Mouse (Mus musculus): ENCODE measurements around the gene Agbl5. TPM values are rescaled to one million over a fixed set of nuclear protein-coding genes. Genes with fewer than 3 reads are reported as not detected.
A peak's percentile ranks its signal among the peaks of the same experiment; 100 is the strongest.

The Agbl5 gene
- polyA plus RNA-seq, 1 experiment from 2014 or later: 5.7 TPM

DNA sequence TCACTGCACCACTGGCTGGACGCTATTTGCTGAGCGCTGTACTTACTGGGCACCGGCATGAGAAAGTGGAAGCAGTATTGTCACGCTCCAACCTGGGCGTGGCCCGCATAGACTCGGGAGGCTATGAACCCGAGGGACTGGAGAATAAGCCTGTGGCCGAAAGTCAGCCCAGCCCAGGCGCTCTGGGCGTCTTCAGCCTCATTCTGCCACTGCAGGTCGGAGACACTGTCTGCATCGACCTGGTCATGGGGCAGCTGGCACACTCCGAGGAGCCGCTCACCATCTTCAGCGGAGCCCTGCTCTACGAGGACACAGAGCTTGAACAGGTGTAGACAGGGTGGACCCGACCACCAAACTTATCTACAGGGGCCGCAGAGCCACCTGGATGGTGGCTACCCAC lies 32.1 kb downstream of the Agbl5 start:
- no peaks in the 10 kb centered on the region for H3K9me3 ChIP-seq (replicated peaks; ENCODE audit: control insufficient read depth, low read length)
- no peaks in the 10 kb centered on the region for H3K27me3 ChIP-seq (ENCODE audit: control insufficient read depth, insufficient read depth, low read depth, low read length)
- WGBS (ENCODE audit: insufficient replicate concordance): 61% methylated on average over 19 of the region's 19 CpGs
- H3K27ac ChIP-seq (ENCODE audit: low read length): 0 out of 2 replicates have a peak overlapping the region, but pooled peaks have one; percentile 4
- no peak overlapping the region for H3K9ac ChIP-seq (ENCODE audit: low read depth, low read length)
- H3K4me3 ChIP-seq (ENCODE audit: low read depth, low read length): 0 out of 2 replicates have a peak overlapping the region, but pooled peaks have one; percentile 82
- ATAC-seq (ENCODE audit: low read depth): no peak
- H3K4me2 ChIP-seq (ENCODE audit: low read depth, low read length): peak overlapping the region; percentile 90
- H3K36me3 ChIP-seq (ENCODE audit: control insufficient read depth, insufficient read depth): peaks cover 9% of the 10 kb centered on the region
- H3K4me1 ChIP-seq (ENCODE audit: control insufficient read depth, low read depth, low read length): peaks cover 42% of the 10 kb centered on the region

GRCm38 (mm10) chr5:30921256-30922033 lies 33.0 kb downstream of the Agbl5 start, which contains the start of gene Khk:
Gene Khk (plus strand): TSS chr5:30921431.
- Histone ChIP-seq H3K9ac (ENCODE audit: low read depth, low read length) (peak within 1 kb of the TSS; percentile 73), H3K4me1 (ENCODE audit: control insufficient read depth, low read depth, low read length) (peaks cover 34% of the 10 kb centered on the region), H3K4me3 (ENCODE audit: low read depth, low read length) (peak within 1 kb of the TSS; percentile 82), H3K36me3 (ENCODE audit: control insufficient read depth, insufficient read depth) (peaks cover 9% of the 10 kb centered on the region), H3K27me3 (ENCODE audit: control insufficient read depth, insufficient read depth, low read depth, low read length) (no peaks in the 10 kb centered on the region), H3K9me3 (replicated peaks; ENCODE audit: control insufficient read depth, low read length) (no peaks in the 10 kb centered on the region), H3K27ac (ENCODE audit: low read length) (peak within 1 kb of the TSS; percentile 87), H3K4me2 (ENCODE audit: low read depth, low read length) (peak within 1 kb of the TSS; percentile 90)
- WGBS (ENCODE audit: insufficient replicate concordance): under 1% methylated on average over 39 of the region's 40 CpGs
- peak; percentile 91 for ATAC-seq (ENCODE audit: low read depth)

DNA sequence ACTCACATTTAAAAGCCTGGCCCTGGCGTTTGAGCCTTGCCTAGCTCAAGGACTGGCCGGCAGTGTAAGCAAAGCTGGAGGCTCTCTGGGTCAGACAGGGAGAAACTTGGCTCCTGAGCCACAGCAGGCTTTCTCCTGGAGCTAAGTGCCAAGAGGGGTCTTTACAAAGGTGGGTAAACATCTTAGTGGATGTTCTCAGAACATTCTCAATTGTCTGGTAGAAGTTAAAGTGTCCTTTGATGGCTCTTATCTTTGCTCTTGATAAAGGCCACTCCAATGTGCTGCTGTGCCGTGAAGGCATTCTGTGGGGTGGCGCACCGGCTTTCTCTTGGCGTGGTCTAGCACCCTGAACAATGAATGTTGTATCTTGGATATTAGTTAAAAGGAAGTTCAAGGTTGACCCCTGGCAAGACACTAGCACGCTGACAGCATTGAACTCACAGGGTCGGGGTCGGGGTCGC lies 34.1 kb downstream of the Agbl5 start:
- no peaks in the 10 kb centered on the region for H3K9me3 ChIP-seq (replicated peaks; ENCODE audit: control insufficient read depth, low read length)
- WGBS (ENCODE audit: insufficient replicate concordance): 31% methylated on average over 10 of the region's 10 CpGs

DNA sequence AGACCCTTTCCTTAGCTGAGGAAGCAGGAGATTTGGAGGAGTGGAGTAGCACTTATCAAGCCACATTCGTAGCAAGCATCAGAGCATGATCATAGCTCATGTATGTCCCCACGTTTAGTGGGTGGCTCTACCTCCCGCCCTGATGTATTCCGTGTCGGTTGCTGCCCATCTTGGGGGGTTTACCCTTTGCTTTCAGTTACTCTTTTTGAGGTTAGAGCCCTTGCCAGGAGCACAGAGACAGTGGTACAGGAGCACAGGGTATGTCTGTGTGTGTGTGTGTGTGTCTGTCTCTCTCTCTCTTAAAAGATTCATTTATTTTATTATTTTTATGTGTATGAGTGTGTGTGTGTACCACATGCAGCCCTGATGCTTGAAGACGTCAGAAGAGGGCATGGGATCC lies 34.6 kb downstream of the Agbl5 start:
- H3K27me3 ChIP-seq (ENCODE audit: control insufficient read depth, insufficient read depth, low read depth, low read length): no peaks in the 10 kb centered on the region
- H3K4me3 ChIP-seq (ENCODE audit: low read depth, low read length): no peak overlapping the region
- no peak overlapping the region for H3K9ac ChIP-seq (ENCODE audit: low read depth, low read length)
- no peaks in the 10 kb centered on the region for H3K9me3 ChIP-seq (replicated peaks; ENCODE audit: control insufficient read depth, low read length)
- peak overlapping the region; percentile 90 for H3K4me2 ChIP-seq (ENCODE audit: low read depth, low read length)
- peaks cover 4% of the 10 kb centered on the region; the same call in 1 of the 2 replicates for H3K36me3 ChIP-seq (ENCODE audit: control insufficient read depth, insufficient read depth)
- peaks cover 31% of the 10 kb centered on the region for H3K4me1 ChIP-seq (ENCODE audit: control insufficient read depth, low read depth, low read length)
- whole genome bisulfite sequencing (ENCODE audit: insufficient replicate concordance): 48% methylated on average over 6 of the region's 6 CpGs
- no peak for ATAC-seq (ENCODE audit: low read depth)
- H3K27ac ChIP-seq (ENCODE audit: low read length): no peak overlapping the region

More for the DNA sequence above, 34.1 kb downstream of the Agbl5 start:
- peaks cover 31% of the 10 kb centered on the region for H3K4me1 ChIP-seq (ENCODE audit: control insufficient read depth, low read depth, low read length)
- peak overlapping the region; percentile 90 for H3K4me2 ChIP-seq (ENCODE audit: low read depth, low read length)
- peak overlapping the region; percentile 82 for H3K4me3 ChIP-seq (ENCODE audit: low read depth, low read length)
- no peak for ATAC-seq (ENCODE audit: low read depth)
- H3K36me3 ChIP-seq (ENCODE audit: control insufficient read depth, insufficient read depth): peaks cover 4% of the 10 kb centered on the region; the same call in 1 of the 2 replicates
- H3K27ac ChIP-seq (ENCODE audit: low read length): no peak overlapping the region; the same call in 1 of the 2 replicates
- no peaks in the 10 kb centered on the region for H3K27me3 ChIP-seq (ENCODE audit: control insufficient read depth, insufficient read depth, low read depth, low read length)
- peak overlapping the region; percentile 73; the same call in 1 of the 2 replicates for H3K9ac ChIP-seq (ENCODE audit: low read depth, low read length)

GRCm38 (mm10) chr5:30924614-30925013 lies 36.1 kb downstream of the Agbl5 start:
- Histone ChIP-seq H3K4me2 (ENCODE audit: low read depth, low read length) (no peak overlapping the region), H3K36me3 (ENCODE audit: control insufficient read depth, insufficient read depth) (no peaks in the 10 kb centered on the region; the same call in 1 of the 2 replicates), H3K27ac (ENCODE audit: low read length) (no peak overlapping the region), H3K4me1 (ENCODE audit: control insufficient read depth, low read depth, low read length) (peaks cover 31% of the 10 kb centered on the region), H3K9ac (ENCODE audit: low read depth, low read length) (no peak overlapping the region), H3K27me3 (ENCODE audit: control insufficient read depth, insufficient read depth, low read depth, low read length) (no peaks in the 10 kb centered on the region), H3K4me3 (ENCODE audit: low read depth, low read length) (no peak overlapping the region), H3K9me3 (replicated peaks; ENCODE audit: control insufficient read depth, low read length) (no peaks in the 10 kb centered on the region)
- WGBS (ENCODE audit: insufficient replicate concordance): 78% methylated on average over 8 of the region's 8 CpGs
- no peak for ATAC-seq (ENCODE audit: low read depth)

- Histone ChIP-seq H3K4me2 (ENCODE audit: low read depth, low read length) (no peak overlapping the region), H3K4me1 (ENCODE audit: control insufficient read depth, low read depth, low read length) (peaks cover 31% of the 10 kb centered on the region), H3K36me3 (ENCODE audit: control insufficient read depth, insufficient read depth) (no peaks in the 10 kb centered on the region; the same call in 1 of the 2 replicates), H3K27me3 (ENCODE audit: control insufficient read depth, insufficient read depth, low read depth, low read length) (no peaks in the 10 kb centered on the region), H3K27ac (ENCODE audit: low read length) (no peak overlapping the region), H3K4me3 (ENCODE audit: low read depth, low read length) (no peak overlapping the region), H3K9ac (ENCODE audit: low read depth, low read length) (no peak overlapping the region), H3K9me3 (replicated peaks; ENCODE audit: control insufficient read depth, low read length) (no peaks in the 10 kb centered on the region)
- ATAC-seq (ENCODE audit: low read depth): no peak
- WGBS (ENCODE audit: insufficient replicate concordance): 80% methylated on average over 5 of the region's 5 CpGs
These were observed 36.7 kb downstream of the Agbl5 start for GRCm38 (mm10) chr5:30925217-30925616.

DNA sequence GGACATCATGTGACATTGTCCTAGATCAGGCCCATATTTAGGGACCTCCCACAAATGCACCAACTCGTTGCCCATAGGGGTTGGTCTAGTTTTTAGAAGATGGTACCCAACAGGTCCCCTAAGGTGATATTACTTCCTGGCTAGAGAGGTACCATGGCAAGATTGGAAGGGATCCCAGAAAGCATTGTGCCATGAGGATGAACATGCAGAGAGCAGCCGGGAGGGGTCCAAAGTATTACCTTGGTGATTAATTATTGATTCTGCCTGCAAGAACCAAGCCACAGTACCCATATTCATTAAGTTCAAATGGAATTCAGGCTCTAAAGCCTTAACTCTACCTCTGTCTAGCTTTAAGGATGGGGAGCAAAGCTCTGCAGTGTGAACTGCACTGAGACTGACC lies 37.6 kb downstream of the Agbl5 start:
- Histone ChIP-seq H3K4me3 (ENCODE audit: low read depth, low read length) (no peak overlapping the region), H3K4me2 (ENCODE audit: low read depth, low read length) (no peak overlapping the region), H3K36me3 (ENCODE audit: control insufficient read depth, insufficient read depth) (no peaks in the 10 kb centered on the region; the same call in 1 of the 2 replicates), H3K9me3 (replicated peaks; ENCODE audit: control insufficient read depth, low read length) (no peaks in the 10 kb centered on the region), H3K27me3 (ENCODE audit: control insufficient read depth, insufficient read depth, low read depth, low read length) (no peaks in the 10 kb centered on the region), H3K9ac (ENCODE audit: low read depth, low read length) (no peak overlapping the region), H3K27ac (ENCODE audit: low read length) (no peak overlapping the region), H3K4me1 (ENCODE audit: control insufficient read depth, low read depth, low read length) (peaks cover 22% of the 10 kb centered on the region)
- no peak for ATAC-seq (ENCODE audit: low read depth)
- 64% methylated on average over 2 of the region's 2 CpGs for WGBS (ENCODE audit: insufficient replicate concordance)

DNA sequence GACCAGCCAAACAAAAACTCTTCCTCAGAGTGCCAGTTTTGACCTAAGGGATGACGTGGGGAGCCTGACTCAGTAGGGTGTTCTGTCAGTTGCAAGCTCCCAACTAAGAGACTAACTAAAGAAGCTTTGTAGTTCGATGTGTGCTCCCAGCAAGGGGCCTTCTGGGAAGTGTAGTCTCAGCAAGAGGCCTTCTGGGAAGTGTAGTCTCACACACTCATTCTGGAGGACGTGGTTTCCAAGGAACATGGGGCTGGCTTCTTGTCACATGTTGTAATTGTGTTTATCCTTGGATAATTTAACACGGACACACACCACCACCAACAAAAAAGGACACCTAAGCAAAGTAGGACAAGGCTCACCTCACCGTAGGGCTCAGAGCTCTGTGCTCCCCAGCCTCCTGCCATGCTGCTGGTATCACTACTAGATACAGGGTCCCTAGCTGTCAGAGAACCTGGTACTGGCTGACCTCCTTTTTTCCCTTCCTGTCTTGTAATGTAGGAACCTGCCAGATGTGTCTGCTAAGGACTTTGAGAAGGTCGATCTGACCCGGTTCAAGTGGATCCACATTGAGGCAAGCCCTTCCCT lies 39.5 kb downstream of the Agbl5 start:
- no peak overlapping the region for H3K4me2 ChIP-seq (ENCODE audit: low read depth, low read length)

GRCm38 (mm10) chr5:30930121-30930520 lies 41.6 kb downstream of the Agbl5 start:
- H3K4me1 ChIP-seq (ENCODE audit: control insufficient read depth, low read depth, low read length): no peaks in the 10 kb centered on the region; the same call in 1 of the 2 replicates
- H3K9me3 ChIP-seq (replicated peaks; ENCODE audit: control insufficient read depth, low read length): no peaks in the 10 kb centered on the region
- no peak overlapping the region for H3K4me3 ChIP-seq (ENCODE audit: low read depth, low read length)
- 51% methylated on average over 4 of the region's 4 CpGs for WGBS (ENCODE audit: insufficient replicate concordance)
- H3K9ac ChIP-seq (ENCODE audit: low read depth, low read length): no peak overlapping the region
- H3K27me3 ChIP-seq (ENCODE audit: control insufficient read depth, insufficient read depth, low read depth, low read length): no peaks in the 10 kb centered on the region
- no peak overlapping the region for H3K27ac ChIP-seq (ENCODE audit: low read length)
- H3K4me2 ChIP-seq (ENCODE audit: low read depth, low read length): no peak overlapping the region
- ATAC-seq (ENCODE audit: low read depth): no peak
- no peaks in the 10 kb centered on the region; the same call in 1 of the 2 replicates for H3K36me3 ChIP-seq (ENCODE audit: control insufficient read depth, insufficient read depth)

More for the DNA sequence above, 39.5 kb downstream of the Agbl5 start:
- WGBS (ENCODE audit: insufficient replicate concordance): 46% methylated on average over 7 of the region's 7 CpGs
- no peak for ATAC-seq (ENCODE audit: low read depth)
- H3K4me3 ChIP-seq (ENCODE audit: low read depth, low read length): no peak overlapping the region
- H3K9ac ChIP-seq (ENCODE audit: low read depth, low read length): no peak overlapping the region
- H3K27me3 ChIP-seq (ENCODE audit: control insufficient read depth, insufficient read depth, low read depth, low read length): no peaks in the 10 kb centered on the region
- H3K4me1 ChIP-seq (ENCODE audit: control insufficient read depth, low read depth, low read length): peaks cover 8% of the 10 kb centered on the region
- H3K36me3 ChIP-seq (ENCODE audit: control insufficient read depth, insufficient read depth): no peaks in the 10 kb centered on the region; the same call in 1 of the 2 replicates
- H3K27ac ChIP-seq (ENCODE audit: low read length): no peak overlapping the region
- H3K9me3 ChIP-seq (replicated peaks; ENCODE audit: control insufficient read depth, low read length): no peaks in the 10 kb centered on the region

Data from liver, embryonic 16.5 days (tissue).